Mouse (Mus musculus): ENCODE measurements at regions not wholly inside any gene's neighbourhood (a gene's known extent, or its start where the extent isn't known, plus 50 kb on each side); places are given as distances from the start of the nearest gene placed in this dataset.

DNA sequence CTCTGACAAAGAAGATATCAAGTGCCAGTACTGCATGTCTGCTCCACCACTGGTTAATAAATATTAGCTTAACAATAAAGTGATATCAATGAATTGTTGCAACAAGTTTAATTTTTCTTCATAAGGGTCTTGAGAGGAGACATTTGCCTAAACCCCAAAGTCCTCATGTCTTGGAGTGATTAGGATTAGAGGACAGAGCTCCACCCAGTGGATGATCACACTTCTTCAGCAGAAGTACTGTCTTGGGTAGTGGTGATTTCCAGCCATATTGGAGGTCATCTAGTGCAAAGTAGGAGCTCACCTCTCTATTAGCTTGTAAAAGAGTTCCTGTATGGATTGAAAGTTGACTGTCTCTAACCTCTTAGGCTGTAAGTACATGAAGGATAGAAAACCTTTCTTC lies 2825.8 kb upstream of the Lrrc6 start:
- H3K36me3 ChIP-seq (ENCODE audit: control insufficient read depth, insufficient read depth), result no peaks in the 10 kb centered on the region
- no peak overlapping the region for H3K4me3 ChIP-seq
- no peaks in the 10 kb centered on the region for H3K27me3 ChIP-seq (ENCODE audit: control insufficient read depth, insufficient read depth, insufficient read length)
- no peak overlapping the region for H3K4me2 ChIP-seq (ENCODE audit: low read depth)
- no peak for TF ChIP-seq POLR2AphosphoS2 (IDR thresholded peaks at IDR 0.05; ENCODE audit: insufficient read length, low read depth)
- no peak for TF ChIP-seq USF1 (IDR thresholded peaks at IDR 0.05; ENCODE audit: low read depth)
- no peak for TF ChIP-seq POLR2A (IDR thresholded peaks at IDR 0.05; ENCODE audit: insufficient read length, low read depth)
- TF ChIP-seq CEBPB (IDR thresholded peaks at IDR 0.05; ENCODE audit: insufficient read depth, poor library complexity, severe bottlenecking), result no peak
- TF ChIP-seq MYOD1 (IDR thresholded peaks at IDR 0.05; ENCODE audit: control insufficient read depth in 1 of 3, insufficient read length in 2 of 3, low read depth in 2 of 3), result no peak
- no peak for TF ChIP-seq MYOG (IDR thresholded peaks at IDR 0.05; ENCODE audit: control insufficient read depth in 1 of 3, insufficient read depth in 1 of 3, insufficient read length in 2 of 3, low read depth in 2 of 3)
- TF ChIP-seq REST (IDR thresholded peaks at IDR 0.05; ENCODE audit: insufficient read depth, insufficient read length), result no peak
- no peak for TF ChIP-seq SRF (IDR thresholded peaks at IDR 0.05; ENCODE audit: control insufficient read depth, insufficient read length, low read depth)
- no peak for TF ChIP-seq MAX (IDR thresholded peaks at IDR 0.05; ENCODE audit: low read depth)
- TF ChIP-seq TCF3 (IDR thresholded peaks at IDR 0.05; ENCODE audit: insufficient read length, low read depth), result no peak
- TF ChIP-seq TCF12 (IDR thresholded peaks at IDR 0.05; ENCODE audit: insufficient read depth, poor library complexity, severe bottlenecking), result no peak
- TF ChIP-seq E2F4 (IDR thresholded peaks at IDR 0.05; ENCODE audit: insufficient read depth), result no peak
- no peak overlapping the region for H3ac ChIP-seq (ENCODE audit: control insufficient read depth, insufficient read length)
- H3K79me2 ChIP-seq (ENCODE audit: control insufficient read depth, insufficient read depth), result no peaks in the 10 kb centered on the region

DNA sequence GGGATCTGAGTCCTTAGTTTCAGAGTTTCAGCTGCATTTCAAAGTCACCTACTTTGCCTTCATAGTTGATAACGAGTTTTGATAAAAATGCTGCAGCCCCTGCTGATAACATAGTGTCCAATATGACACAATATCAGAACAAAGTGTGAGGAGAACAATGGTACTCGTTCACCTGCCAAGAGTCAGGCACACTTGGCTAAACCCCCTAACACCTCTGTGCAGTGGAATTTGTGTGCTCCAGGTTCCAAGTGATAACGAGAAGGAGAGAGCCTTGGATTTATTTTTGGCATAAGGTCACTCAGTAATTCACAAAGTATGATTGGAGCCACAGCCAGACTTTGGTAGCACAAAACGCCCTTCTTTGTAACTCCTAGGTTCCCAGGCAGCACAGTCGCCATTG lies 2802.4 kb upstream of the Lrrc6 start:
- H3K79me2 ChIP-seq (ENCODE audit: control insufficient read depth, insufficient read depth), result no peaks in the 10 kb centered on the region
- H3ac ChIP-seq (ENCODE audit: control insufficient read depth, insufficient read length), result no peak overlapping the region
- no peaks in the 10 kb centered on the region for H3K36me3 ChIP-seq (ENCODE audit: control insufficient read depth, insufficient read depth)
- H3K27me3 ChIP-seq (ENCODE audit: control insufficient read depth, insufficient read depth, insufficient read length), result no peaks in the 10 kb centered on the region
- no peak overlapping the region for H3K4me3 ChIP-seq
- no peak for TF ChIP-seq MAX (IDR thresholded peaks at IDR 0.05; ENCODE audit: low read depth)
- TF ChIP-seq E2F4 (IDR thresholded peaks at IDR 0.05; ENCODE audit: insufficient read depth), result no peak
- no peak for TF ChIP-seq TCF3 (IDR thresholded peaks at IDR 0.05; ENCODE audit: insufficient read length, low read depth)
- no peak for TF ChIP-seq REST (IDR thresholded peaks at IDR 0.05; ENCODE audit: insufficient read depth, insufficient read length)
- no peak for TF ChIP-seq SRF (IDR thresholded peaks at IDR 0.05; ENCODE audit: control insufficient read depth, insufficient read length, low read depth)
- no peak overlapping the region for H3K4me2 ChIP-seq (ENCODE audit: low read depth)

DNA sequence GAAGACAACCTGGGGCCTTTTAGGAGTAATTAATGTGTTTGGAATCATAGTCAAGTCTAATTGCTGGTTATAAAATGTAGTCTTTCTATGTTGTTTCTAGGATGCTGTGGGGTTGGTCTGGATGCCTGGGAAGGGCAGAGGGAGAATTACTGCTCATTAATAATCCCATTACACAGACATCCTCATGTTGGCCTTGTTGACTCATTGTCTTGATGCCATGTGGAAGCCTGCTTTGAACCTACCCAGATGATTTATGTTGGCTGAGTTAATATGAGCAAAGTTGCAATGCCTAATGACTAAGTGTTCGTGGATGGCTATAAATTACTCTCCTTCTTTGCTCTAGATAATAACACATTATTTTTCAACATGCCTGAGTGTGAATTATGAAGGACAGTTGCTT lies 2790.6 kb upstream of the Lrrc6 start:
- Histone ChIP-seq H3ac (ENCODE audit: control insufficient read depth, insufficient read length) (no peak overlapping the region), H3K79me2 (ENCODE audit: control insufficient read depth, insufficient read depth) (no peaks in the 10 kb centered on the region), H3K36me3 (ENCODE audit: control insufficient read depth, insufficient read depth) (no peaks in the 10 kb centered on the region), H3K4me3 (no peak overlapping the region), H3K27me3 (ENCODE audit: control insufficient read depth, insufficient read depth, insufficient read length) (no peaks in the 10 kb centered on the region), H3K4me2 (ENCODE audit: low read depth) (no peak overlapping the region)
- TF ChIP-seq MYOG (IDR thresholded peaks at IDR 0.05; ENCODE audit: control insufficient read depth in 1 of 3, insufficient read depth in 1 of 3, insufficient read length in 2 of 3, low read depth in 2 of 3) (no peak), USF1 (IDR thresholded peaks at IDR 0.05; ENCODE audit: low read depth) (no peak), TCF3 (IDR thresholded peaks at IDR 0.05; ENCODE audit: insufficient read length, low read depth) (no peak), POLR2AphosphoS2 (IDR thresholded peaks at IDR 0.05; ENCODE audit: insufficient read length, low read depth) (no peak), MAX (IDR thresholded peaks at IDR 0.05; ENCODE audit: low read depth) (no peak), CEBPB (IDR thresholded peaks at IDR 0.05; ENCODE audit: insufficient read depth, poor library complexity, severe bottlenecking) (no peak), E2F4 (IDR thresholded peaks at IDR 0.05; ENCODE audit: insufficient read depth) (no peak), POLR2A (IDR thresholded peaks at IDR 0.05; ENCODE audit: insufficient read length, low read depth) (no peak), MYOD1 (IDR thresholded peaks at IDR 0.05; ENCODE audit: control insufficient read depth in 1 of 3, insufficient read length in 2 of 3, low read depth in 2 of 3) (no peak), TCF12 (IDR thresholded peaks at IDR 0.05; ENCODE audit: insufficient read depth, poor library complexity, severe bottlenecking) (no peak), REST (IDR thresholded peaks at IDR 0.05; ENCODE audit: insufficient read depth, insufficient read length) (no peak), SRF (IDR thresholded peaks at IDR 0.05; ENCODE audit: control insufficient read depth, insufficient read length, low read depth) (no peak)

DNA sequence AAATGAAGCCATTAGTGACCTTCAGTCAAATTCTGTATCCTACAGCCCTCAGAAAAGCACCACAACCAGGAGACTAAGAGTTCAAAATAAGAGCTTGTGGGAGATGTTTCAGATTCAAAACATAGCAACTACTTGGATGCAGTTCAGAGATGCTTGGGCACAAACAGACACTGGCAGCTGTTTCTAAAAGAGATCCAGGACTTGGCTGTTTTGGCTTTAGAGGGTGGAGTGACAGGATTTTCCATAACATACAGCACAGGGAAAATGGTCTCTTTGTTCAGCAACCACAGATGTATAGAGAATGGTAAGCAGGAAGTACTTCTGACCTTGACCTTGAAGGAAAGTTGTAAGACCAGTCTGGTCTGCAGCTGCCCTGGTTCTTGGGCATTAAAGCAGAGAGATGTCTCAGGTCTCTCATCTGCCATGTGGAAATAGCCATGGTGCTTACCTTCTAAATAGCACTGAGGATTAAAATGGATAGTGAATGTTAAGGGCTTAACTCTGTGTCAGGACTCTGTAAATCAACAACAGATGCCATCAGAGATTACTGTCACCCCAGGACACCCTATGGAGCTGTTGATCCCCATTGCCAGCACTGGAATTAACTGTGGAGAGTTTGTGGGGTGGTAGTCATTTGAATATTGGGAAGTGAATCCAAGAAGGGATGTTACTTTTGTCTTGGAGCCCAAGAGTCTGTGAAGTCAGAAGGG lies 2775.0 kb upstream of the Lrrc6 start:
- Histone ChIP-seq H3K79me2 (ENCODE audit: control insufficient read depth, insufficient read depth) (no peaks in the 10 kb centered on the region), H3K4me3 (no peak overlapping the region), H3ac (ENCODE audit: control insufficient read depth, insufficient read length) (no peak overlapping the region), H3K4me2 (ENCODE audit: low read depth) (peak overlapping the region; percentile 34), H3K36me3 (ENCODE audit: control insufficient read depth, insufficient read depth) (no peaks in the 10 kb centered on the region), H3K27me3 (ENCODE audit: control insufficient read depth, insufficient read depth, insufficient read length) (no peaks in the 10 kb centered on the region)
- TF ChIP-seq MYOD1 (IDR thresholded peaks at IDR 0.05; ENCODE audit: control insufficient read depth in 1 of 3, insufficient read length in 2 of 3, low read depth in 2 of 3), result peak in 2 of 3 experiments; percentile 12 to 56
- TF ChIP-seq POLR2A (IDR thresholded peaks at IDR 0.05; ENCODE audit: insufficient read length, low read depth), result no peak

DNA sequence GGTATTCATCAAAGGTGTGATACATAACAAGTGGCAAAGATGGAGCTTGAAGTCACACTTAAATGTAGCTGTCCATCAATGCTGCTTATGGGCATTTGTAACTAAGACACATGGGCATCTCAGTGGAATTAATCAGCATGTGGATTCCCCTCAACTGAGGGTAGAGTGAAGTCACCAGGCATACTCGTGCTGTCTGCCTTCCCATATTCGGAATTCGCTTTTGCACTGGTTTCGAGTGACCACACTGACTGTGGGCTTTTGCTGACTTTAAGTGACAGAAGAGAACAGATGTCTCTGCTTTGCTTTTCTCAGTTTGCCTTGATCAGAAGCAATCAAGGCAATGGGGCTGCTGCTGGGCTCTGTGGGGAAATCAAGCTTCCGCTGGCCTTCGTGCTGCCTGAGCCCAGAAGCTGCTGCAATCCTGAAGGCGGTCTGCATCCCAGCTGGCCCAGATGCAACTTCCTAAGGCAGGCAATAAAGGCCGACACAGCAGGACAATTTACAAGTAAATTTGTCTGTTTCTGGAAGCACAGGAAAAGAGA lies 2773.6 kb upstream of the Lrrc6 start:
- Histone ChIP-seq H3ac (ENCODE audit: control insufficient read depth, insufficient read length) (no peak overlapping the region), H3K36me3 (ENCODE audit: control insufficient read depth, insufficient read depth) (no peaks in the 10 kb centered on the region), H3K4me3 (no peak overlapping the region), H3K79me2 (ENCODE audit: control insufficient read depth, insufficient read depth) (no peaks in the 10 kb centered on the region), H3K4me2 (ENCODE audit: low read depth) (peak overlapping the region; percentile 43), H3K27me3 (ENCODE audit: control insufficient read depth, insufficient read depth, insufficient read length) (no peaks in the 10 kb centered on the region)
- TF ChIP-seq POLR2A (IDR thresholded peaks at IDR 0.05; ENCODE audit: insufficient read length, low read depth), result no peak
- peak; percentile 99 for TF ChIP-seq SRF (IDR thresholded peaks at IDR 0.05; ENCODE audit: control insufficient read depth, insufficient read length, low read depth)
- TF ChIP-seq E2F4 (IDR thresholded peaks at IDR 0.05; ENCODE audit: insufficient read depth), result no peak
- TF ChIP-seq POLR2AphosphoS2 (IDR thresholded peaks at IDR 0.05; ENCODE audit: insufficient read length, low read depth), result no peak
- TF ChIP-seq CEBPB (IDR thresholded peaks at IDR 0.05; ENCODE audit: insufficient read depth, poor library complexity, severe bottlenecking), result no peak
- TF ChIP-seq TCF3 (IDR thresholded peaks at IDR 0.05; ENCODE audit: insufficient read length, low read depth), result no peak
- TF ChIP-seq MAX (IDR thresholded peaks at IDR 0.05; ENCODE audit: low read depth), result no peak
- TF ChIP-seq MYOD1 (IDR thresholded peaks at IDR 0.05; ENCODE audit: control insufficient read depth in 1 of 3, insufficient read length in 2 of 3, low read depth in 2 of 3), result peak in 2 of 3 experiments; percentile 25 to 56
- TF ChIP-seq MYOG (IDR thresholded peaks at IDR 0.05; ENCODE audit: control insufficient read depth in 1 of 3, insufficient read depth in 1 of 3, insufficient read length in 2 of 3, low read depth in 2 of 3), result peak in 1 of 3 experiments; percentile 30
- TF ChIP-seq TCF12 (IDR thresholded peaks at IDR 0.05; ENCODE audit: insufficient read depth, poor library complexity, severe bottlenecking), result no peak
- no peak for TF ChIP-seq REST (IDR thresholded peaks at IDR 0.05; ENCODE audit: insufficient read depth, insufficient read length)

All from myocyte (in vitro differentiated cells).